Mouse (Mus musculus) left cerebral cortex, adult 11 months (tissue): ENCODE results near the gene Ocel1.

ENCODE experiments used
- DNase-seq: peaks from one replicate; pipeline ENCODE4 v3.0.0; 2022; ENCODE audit warnings: low spot score

Ocel1 gene

GRCm38 (mm10) chr8:71403107-71403885 lies 32.2 kb downstream of the Ocel1 start:
- DNase-seq = no peak

GRCm38 (mm10) chr8:71404011-71404410 lies 32.9 kb downstream of the Ocel1 start:
- DNase-seq = no peak

- no peak for DNase-seq
Observed at GRCm38 (mm10) chr8:71404951-71405351, 33.9 kb downstream of the Ocel1 start.

DNA sequence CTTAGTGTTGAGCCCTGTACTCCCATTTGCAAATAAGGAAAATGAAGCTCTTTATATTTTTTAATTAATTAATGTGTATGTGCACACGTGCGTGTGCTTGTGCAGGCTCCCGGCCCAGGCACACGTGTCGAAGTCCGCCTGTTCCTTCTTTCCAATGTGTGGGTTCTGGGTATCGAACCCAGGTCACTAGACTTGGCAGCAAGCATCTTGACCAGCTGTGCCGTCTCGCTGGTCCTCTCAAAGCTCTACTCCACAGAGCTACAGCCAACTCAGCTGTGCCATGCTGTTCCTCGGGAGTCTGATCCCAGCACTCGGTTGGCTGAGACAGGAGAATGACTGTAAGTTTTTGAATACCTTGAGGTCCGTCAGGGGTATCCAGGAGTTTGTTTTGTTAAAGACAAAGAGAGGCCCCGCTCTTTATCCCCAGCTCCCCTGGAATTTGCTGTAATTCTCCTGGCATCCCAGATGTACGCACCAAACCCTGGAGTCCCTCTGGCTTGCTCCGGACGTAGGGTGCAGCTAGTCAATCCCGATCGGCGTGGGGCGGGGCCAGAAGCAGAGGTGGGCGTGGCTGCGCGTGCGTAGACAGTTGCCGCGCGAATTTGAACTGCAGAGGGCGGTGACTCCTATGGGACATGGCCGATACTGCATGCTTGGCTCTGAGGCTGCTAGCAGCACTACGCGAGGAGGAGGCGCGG lies 34.5 kb downstream of the Ocel1 start, which contains the start of gene Ankle1:
TSS of gene Ankle1 (plus strand) at position 610 of the 698 bp plus-strand sequence.
- peak; percentile 88 for DNase-seq

DNA sequence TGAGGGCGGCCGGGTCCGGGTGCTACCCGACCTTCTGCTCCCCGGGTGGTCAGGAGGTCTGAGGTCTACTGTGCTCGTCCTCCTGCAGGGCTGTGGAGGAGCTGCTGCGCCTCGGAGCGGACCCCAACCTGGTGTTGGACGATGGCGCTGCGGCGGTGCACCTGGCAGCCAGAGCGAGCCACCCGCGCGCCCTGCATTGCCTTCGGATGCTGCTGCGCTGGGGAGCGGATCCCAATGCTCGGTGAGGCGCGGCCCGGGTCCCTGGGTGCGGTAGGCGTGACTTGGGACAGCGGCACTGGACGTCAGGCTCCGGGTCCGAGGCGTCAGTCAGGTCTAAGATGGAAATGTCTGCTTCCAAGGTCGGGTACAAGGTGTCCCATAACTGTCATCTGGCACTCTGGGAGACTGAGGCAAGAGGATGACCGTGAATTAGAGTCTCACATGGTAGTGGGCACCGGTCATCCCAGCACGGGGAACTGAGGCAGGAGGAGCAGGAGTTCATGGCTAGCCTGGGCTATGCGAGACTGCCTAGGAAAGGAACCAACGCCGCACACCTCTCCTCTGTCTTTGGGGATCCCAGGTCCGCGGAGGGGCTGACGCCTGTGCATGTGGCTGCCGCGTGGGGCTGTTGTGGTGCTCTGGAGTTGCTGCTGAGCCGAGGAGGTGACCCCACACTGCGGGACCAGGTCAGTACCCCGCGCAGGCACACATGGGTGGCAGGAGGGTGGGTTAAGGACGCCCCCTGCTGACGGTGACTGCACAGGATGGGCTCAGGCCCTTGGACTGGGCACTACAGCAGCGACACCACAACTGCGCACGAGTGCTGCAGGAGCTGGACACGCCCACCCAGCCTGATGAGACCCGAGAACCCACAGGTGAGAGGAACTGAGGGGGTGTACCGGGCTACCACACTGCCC lies 35.3 kb downstream of the Ocel1 start:
- DNase-seq = no peak

GRCm38 (mm10) chr8:71407441-71407840 lies 36.3 kb downstream of the Ocel1 start:
- DNase-seq = no peak

DNA sequence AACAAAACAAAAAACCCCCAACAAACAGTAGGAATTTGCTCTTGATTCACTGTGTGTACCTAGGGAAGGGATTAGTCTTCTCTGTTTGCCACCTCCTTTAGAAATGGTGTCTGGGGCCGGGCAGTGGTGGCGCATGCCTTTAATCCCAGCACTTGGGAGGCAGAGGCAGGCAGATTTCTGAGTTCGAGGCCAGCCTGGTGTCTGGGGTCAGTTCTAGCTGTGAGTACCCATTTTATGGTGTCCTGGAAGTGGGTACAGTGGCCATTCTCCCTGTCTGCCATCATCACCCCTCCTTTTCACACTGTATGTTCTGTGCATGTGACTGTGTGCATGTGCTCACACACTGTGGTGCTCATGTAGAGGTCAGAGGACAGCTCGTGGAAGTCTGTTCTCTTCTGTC lies 37.1 kb downstream of the Ocel1 start:
- DNase-seq = no peak

DNA sequence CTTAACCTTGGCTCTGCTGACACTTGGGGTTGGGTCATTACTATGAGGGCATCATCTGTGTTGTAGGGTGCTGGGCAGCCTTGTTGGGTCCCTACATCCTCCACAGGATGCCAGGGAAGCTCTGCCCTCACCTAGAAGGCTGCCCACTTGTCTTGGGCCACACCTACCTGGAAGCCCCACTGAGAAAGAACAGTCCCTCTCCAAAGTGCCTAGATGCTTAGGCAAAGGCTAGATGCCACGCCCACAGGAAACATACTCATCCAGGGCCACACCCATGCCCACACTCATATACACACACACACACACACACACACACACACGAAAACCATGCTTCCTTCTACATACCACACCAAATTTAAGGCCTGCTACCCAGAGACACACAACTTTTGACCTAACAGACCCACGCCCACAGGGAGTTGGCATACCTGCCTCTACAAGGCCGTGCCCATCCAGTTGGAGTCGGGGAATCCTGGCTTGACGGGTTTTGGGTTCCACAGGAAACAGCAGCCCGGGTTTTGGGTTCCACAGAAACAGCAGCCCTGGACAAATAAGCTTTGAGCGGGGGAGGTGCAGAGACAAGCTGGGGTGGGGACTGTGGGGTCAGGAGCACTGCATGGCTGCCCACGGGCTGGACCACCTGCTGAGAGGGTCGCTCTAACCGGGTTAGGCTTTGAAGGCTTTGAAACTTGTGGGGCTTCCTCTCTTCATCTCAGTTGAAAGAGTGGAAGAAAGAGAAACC lies 40.6 kb downstream of the Ocel1 start:
- no peak for DNase-seq

- no peak for DNase-seq
Observed at GRCm38 (mm10) chr8:71422121-71422520, 51.0 kb downstream of the Ocel1 start.
